Mouse (Mus musculus): ENCODE measurements around the gene Lhx3. TPM values are rescaled to one million over a fixed set of nuclear protein-coding genes. Genes with fewer than 3 reads are reported as not detected.

Lhx3 gene
- polyA plus RNA-seq, 1 experiment from 2014 or later, result not detected

DNA sequence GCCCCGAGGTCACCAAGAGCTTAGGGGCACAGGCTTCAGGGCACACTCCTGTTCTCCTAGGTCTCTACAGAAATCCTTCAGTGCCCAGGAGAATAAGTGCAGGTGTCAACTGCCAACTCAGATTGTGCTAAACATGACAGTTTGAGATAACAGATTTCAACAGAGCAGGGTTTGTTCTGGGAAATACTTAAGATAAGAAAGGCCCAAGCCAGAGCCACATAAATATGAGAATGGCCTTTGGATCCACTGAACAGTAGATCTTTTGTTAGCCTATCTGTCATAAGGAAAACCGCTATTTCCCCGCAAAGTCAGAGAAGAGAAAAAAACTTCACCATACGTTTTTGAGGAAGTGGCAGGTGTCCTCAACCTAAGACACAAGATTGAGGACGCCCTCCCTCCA, 26.2 kb upstream of the Lhx3 start:
- no peak overlapping the region for H3K27ac ChIP-seq (replicated peaks)

DNA sequence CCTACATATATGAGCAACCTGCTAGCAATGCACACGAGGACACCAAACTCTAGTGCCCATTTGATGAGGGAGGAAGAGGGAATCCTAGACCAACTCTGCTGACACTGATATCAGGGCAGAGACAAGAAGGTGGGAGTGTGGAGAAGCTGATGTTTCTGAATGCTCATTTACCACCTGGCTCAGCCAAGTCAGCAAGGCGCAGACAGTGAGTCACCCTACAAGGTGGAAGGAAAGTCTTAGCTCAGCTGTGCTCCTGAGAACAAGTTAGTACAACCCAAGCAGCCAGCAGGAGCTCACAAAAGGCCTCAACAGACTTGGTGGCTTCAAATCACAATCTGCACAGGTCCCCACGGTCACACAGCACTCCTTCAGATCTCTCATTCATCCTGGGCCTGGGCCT, 23.3 kb upstream of the Lhx3 start:
- Histone ChIP-seq H3K4me2 (no peak overlapping the region), H3K4me1 (replicated peaks) (peaks cover 29% of the 10 kb centered on the region), H3K36me3 (replicated peaks) (peaks cover 4% of the 10 kb centered on the region; the same call in 1 of the 2 replicates), H3K9ac (no peak overlapping the region), H3K4me3 (replicated peaks) (no peak overlapping the region), H3K27me3 (no peaks in the 10 kb centered on the region), H3K9me3 (replicated peaks) (no peaks in the 10 kb centered on the region), H3K27ac (replicated peaks) (no peak overlapping the region)
- 59% methylated on average over 3 of the region's 3 CpGs for WGBS (ENCODE audit: insufficient replicate concordance)
- no peak for ATAC-seq (ENCODE audit: insufficient read depth)

More for the DNA sequence above, 26.2 kb upstream of the Lhx3 start:
- ATAC-seq (ENCODE audit: insufficient read depth), result no peak
- Histone ChIP-seq H3K4me3 (replicated peaks) (no peak overlapping the region), H3K4me1 (replicated peaks) (peaks cover 44% of the 10 kb centered on the region), H3K27me3 (no peaks in the 10 kb centered on the region), H3K9me3 (replicated peaks) (no peaks in the 10 kb centered on the region), H3K9ac (no peak overlapping the region), H3K4me2 (no peak overlapping the region), H3K36me3 (replicated peaks) (no peaks in the 10 kb centered on the region)
- 39% methylated on average over 5 of the region's 5 CpGs for WGBS (ENCODE audit: insufficient replicate concordance)

DNA sequence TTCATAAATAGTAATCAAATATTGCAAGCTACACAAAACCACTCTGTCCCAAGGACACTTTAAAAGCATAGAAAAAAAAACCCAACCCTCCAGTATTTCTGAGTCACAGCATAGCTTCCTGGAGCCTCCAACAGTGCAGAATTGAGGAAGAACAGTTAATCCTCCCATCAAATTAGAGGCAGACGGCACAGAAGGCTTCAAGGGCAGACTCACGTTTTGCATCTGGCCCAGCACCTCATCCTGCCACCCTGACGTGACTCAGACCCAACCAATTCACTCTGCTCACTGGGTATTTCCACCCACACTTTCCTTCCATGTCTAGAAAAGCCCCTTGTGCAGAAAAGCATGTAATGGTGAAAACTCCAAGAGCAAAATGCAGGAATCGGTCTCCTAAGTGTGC, 22.2 kb upstream of the Lhx3 start:
- H3K27ac ChIP-seq (replicated peaks), result no peak overlapping the region
- H3K9me3 ChIP-seq (replicated peaks), result no peaks in the 10 kb centered on the region
- no peak overlapping the region for H3K4me2 ChIP-seq
- no peak for ATAC-seq (ENCODE audit: insufficient read depth)
- H3K4me1 ChIP-seq (replicated peaks), result peaks cover 20% of the 10 kb centered on the region
- H3K9ac ChIP-seq, result no peak overlapping the region
- no peak overlapping the region for H3K4me3 ChIP-seq (replicated peaks)
- WGBS (ENCODE audit: insufficient replicate concordance), result 50% methylated on average over 4 of the region's 4 CpGs
- H3K36me3 ChIP-seq (replicated peaks), result peaks cover 8% of the 10 kb centered on the region; the same call in 1 of the 2 replicates
- no peaks in the 10 kb centered on the region for H3K27me3 ChIP-seq

DNA sequence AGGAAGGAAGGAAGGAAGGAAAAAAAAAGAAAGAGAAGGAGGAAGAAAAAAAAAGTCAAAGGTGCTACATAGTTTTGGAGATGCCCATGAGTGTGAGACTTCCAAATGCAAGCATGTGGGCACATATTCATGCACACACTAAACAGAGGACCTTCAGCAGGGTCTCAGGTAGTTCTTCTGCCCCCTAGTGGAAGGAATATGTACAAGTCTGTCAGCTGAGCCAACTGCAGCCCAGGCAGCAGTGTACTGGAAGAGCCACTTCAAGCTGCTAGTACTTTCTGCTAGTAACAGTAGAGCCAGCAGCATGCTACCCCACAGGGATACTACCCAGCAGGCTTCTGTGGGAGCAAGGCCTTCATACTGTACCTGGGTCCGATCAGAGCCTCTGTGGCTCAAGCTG, 19.7 kb upstream of the Lhx3 start:
- no peak for ATAC-seq (ENCODE audit: insufficient read depth)
- 66% methylated on average over 1 of the region's 1 CpGs for WGBS (ENCODE audit: insufficient replicate concordance)

DNA sequence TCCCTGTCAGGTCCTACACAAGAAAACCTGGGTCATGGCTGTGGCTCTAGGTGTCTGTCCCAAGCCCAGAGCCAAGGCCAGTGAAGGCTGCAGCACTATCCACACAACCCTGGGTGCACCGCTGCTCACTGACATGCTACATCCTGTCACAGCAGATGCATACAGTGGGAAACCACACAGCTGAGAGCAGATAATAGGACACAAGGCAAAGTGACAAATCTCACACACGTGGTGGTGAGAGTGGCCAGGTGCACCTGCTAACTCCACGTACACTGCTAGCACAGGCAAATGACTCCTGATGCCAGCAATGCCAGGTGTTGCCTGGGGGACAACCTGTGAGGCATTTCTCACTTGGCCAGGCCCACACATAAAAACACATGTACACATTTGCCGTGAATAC, 17.2 kb upstream of the Lhx3 start:
- WGBS (ENCODE audit: insufficient replicate concordance), result 63% methylated on average over 4 of the region's 4 CpGs
- H3K27me3 ChIP-seq, result no peaks in the 10 kb centered on the region
- no peak overlapping the region for H3K4me3 ChIP-seq (replicated peaks)
- H3K36me3 ChIP-seq (replicated peaks), result peaks cover 29% of the 10 kb centered on the region; the same call in 1 of the 2 replicates
- no peak overlapping the region for H3K4me2 ChIP-seq
- no peak overlapping the region for H3K27ac ChIP-seq (replicated peaks)
- H3K4me1 ChIP-seq (replicated peaks), result no peaks in the 10 kb centered on the region
- no peaks in the 10 kb centered on the region for H3K9me3 ChIP-seq (replicated peaks)
- no peak for ATAC-seq (ENCODE audit: insufficient read depth)
- no peak overlapping the region for H3K9ac ChIP-seq

More for the DNA sequence above, 19.7 kb upstream of the Lhx3 start:
- H3K9ac ChIP-seq, result no peak overlapping the region
- H3K27ac ChIP-seq (replicated peaks), result no peak overlapping the region
- H3K27me3 ChIP-seq, result no peaks in the 10 kb centered on the region
- no peak overlapping the region for H3K4me2 ChIP-seq
- H3K36me3 ChIP-seq (replicated peaks), result peaks cover 9% of the 10 kb centered on the region; the same call in 1 of the 2 replicates
- H3K4me1 ChIP-seq (replicated peaks), result no peaks in the 10 kb centered on the region
- no peak overlapping the region for H3K4me3 ChIP-seq (replicated peaks)
- H3K9me3 ChIP-seq (replicated peaks), result no peaks in the 10 kb centered on the region

DNA sequence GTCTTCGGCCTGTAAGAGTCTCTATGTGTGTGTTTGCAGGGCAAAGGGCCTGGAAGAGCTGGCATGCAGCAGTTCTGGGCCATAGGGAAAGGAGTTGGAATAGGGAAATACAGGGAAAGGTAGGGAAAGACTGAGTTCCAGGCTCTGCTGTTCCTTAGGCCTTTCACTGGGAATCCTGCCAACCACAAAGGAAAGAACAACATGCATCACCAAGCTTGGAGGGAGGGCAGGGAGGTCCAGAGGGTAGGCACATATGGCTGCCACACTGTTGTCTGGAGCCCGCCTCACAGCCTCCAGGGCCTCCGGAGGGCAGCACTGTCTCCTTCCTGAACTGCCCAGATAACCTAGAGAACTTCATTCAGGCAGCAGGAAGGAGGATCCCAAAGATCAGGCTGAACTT, 15.9 kb upstream of the Lhx3 start:
- H3K9me3 ChIP-seq (replicated peaks), result no peaks in the 10 kb centered on the region
- no peak overlapping the region for H3K4me2 ChIP-seq
- 69% methylated on average over 3 of the region's 3 CpGs for WGBS (ENCODE audit: insufficient replicate concordance)
- no peak overlapping the region for H3K9ac ChIP-seq
- no peaks in the 10 kb centered on the region for H3K4me1 ChIP-seq (replicated peaks)
- H3K36me3 ChIP-seq (replicated peaks), result peaks cover 29% of the 10 kb centered on the region; the same call in 1 of the 2 replicates
- no peak for ATAC-seq (ENCODE audit: insufficient read depth)
- no peaks in the 10 kb centered on the region for H3K27me3 ChIP-seq
- no peak overlapping the region for H3K27ac ChIP-seq (replicated peaks)
- no peak overlapping the region for H3K4me3 ChIP-seq (replicated peaks)

DNA sequence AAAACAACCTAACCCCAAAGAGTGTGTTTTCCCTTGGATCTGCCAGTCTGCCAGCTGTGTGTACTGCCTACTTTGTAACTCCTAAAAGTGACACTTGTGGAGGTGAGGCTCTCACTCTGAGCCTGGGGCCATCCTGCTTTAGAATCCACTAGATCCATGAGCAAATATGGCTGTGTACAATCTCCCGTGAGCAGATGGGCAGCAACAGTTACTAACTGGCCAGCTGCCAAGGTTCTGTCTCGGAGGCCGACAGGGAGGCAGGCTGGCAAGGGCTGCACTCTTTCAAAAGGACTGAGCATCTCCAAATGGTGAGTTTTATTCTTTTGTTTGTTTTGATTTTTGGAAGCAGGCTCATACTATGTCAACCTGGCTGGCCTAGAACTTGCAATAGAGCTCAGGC, 6.4 kb upstream of the Lhx3 start:
- 54% methylated on average over 3 of the region's 3 CpGs for WGBS (ENCODE audit: insufficient replicate concordance)

DNA sequence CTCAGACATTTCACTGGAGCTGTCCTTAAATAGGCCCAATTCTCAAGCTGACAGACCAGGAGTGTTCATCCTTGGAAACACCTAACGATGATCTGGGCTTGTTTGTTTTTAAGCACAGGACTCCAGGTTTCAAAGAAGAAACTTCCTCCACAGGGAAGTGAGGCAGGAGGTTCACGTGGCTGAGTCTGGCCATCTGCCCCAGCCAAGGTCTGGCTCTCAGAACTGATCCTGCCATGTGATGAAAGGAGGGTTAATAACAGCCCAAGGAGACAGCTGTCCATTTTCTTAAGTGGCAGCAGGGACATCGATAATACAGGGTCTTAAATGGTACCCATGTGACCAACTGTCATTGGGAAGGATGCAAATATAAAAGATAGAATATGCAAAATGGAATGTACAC, 1.5 kb upstream of the Lhx3 start:
- no peak overlapping the region for H3K27ac ChIP-seq (replicated peaks)
- H3K4me3 ChIP-seq (replicated peaks), result no peak overlapping the region
- H3K36me3 ChIP-seq (replicated peaks), result peaks cover 35% of the 10 kb centered on the region
- no peak overlapping the region for H3K9ac ChIP-seq
- no peaks in the 10 kb centered on the region for H3K9me3 ChIP-seq (replicated peaks)
- WGBS (ENCODE audit: insufficient replicate concordance), result 70% methylated on average over 3 of the region's 3 CpGs
- no peak overlapping the region for H3K4me2 ChIP-seq
- ATAC-seq (ENCODE audit: insufficient read depth), result no peak
- H3K4me1 ChIP-seq (replicated peaks), result peaks cover 9% of the 10 kb centered on the region
- peaks cover 36% of the 10 kb centered on the region for H3K27me3 ChIP-seq

More for the DNA sequence above, 6.4 kb upstream of the Lhx3 start:
- no peak for ATAC-seq (ENCODE audit: insufficient read depth)
- H3K4me3 ChIP-seq (replicated peaks), result no peak overlapping the region
- peaks cover 45% of the 10 kb centered on the region for H3K36me3 ChIP-seq (replicated peaks)
- no peaks in the 10 kb centered on the region for H3K27me3 ChIP-seq
- 0 out of 2 replicates have a peak, but pooled peaks cover 3% of the 10 kb centered on the region for H3K4me1 ChIP-seq (replicated peaks)
- H3K27ac ChIP-seq (replicated peaks), result no peak overlapping the region
- no peak overlapping the region for H3K9ac ChIP-seq
- H3K9me3 ChIP-seq (replicated peaks), result no peaks in the 10 kb centered on the region
- H3K4me2 ChIP-seq, result no peak overlapping the region

DNA sequence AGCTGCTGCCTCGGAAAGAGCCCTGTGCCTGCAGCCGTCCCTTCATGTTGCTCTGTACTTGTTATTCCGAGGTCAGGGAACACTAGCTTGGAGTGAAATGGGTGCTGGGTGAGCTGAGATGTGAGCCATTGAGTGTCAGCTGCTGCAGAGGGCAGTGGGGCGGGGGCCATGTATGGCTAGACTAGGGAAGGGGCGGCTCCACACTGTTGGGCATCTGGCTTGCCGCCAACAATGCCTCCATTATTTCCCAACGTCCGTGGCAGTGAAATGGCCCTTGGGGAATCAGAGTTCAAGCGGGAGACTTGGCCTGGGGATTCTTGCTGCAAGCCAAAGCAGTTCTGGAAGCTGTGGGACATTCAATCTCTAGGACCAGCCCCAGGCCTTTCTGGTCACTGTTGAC, 530 bp downstream of the Lhx3 start:
- Histone ChIP-seq H3K4me2 (no peak overlapping the region), H3K9me3 (replicated peaks) (no peaks in the 10 kb centered on the region), H3K36me3 (replicated peaks) (peaks cover 28% of the 10 kb centered on the region), H3K4me3 (replicated peaks) (no peak overlapping the region), H3K4me1 (replicated peaks) (peaks cover 7% of the 10 kb centered on the region), H3K27me3 (peaks cover 56% of the 10 kb centered on the region), H3K9ac (no peak overlapping the region), H3K27ac (replicated peaks) (no peak overlapping the region)
- ATAC-seq (ENCODE audit: insufficient read depth), result no peak
- 11% methylated on average over 9 of the region's 9 CpGs for WGBS (ENCODE audit: insufficient replicate concordance)

DNA sequence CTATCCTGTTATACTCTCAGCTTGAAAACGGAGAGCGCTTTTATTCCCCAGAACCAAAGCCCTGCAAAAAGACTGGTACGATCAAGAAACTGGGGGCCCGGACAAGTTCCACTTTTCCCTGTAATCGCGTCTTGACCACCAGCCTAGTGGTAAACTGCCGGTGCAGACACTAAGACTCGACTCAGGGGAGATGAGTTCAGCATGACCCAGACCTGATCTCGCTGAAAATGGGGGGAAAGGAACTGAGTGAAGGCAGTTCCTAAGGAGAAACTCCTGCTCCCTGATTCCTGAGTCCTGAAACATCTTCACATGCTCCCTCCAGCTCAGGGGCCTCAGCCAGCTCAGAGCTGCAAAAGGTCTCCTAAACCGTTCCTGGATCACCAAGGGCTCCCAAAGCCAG, 2.3 kb downstream of the Lhx3 start:
- no peak overlapping the region for H3K4me2 ChIP-seq
- H3K9ac ChIP-seq, result no peak overlapping the region
- peaks cover 74% of the 10 kb centered on the region for H3K27me3 ChIP-seq
- WGBS (ENCODE audit: insufficient replicate concordance), result 13% methylated on average over 10 of the region's 10 CpGs
- H3K27ac ChIP-seq (replicated peaks), result no peak overlapping the region
- H3K9me3 ChIP-seq (replicated peaks), result no peaks in the 10 kb centered on the region
- ATAC-seq (ENCODE audit: insufficient read depth), result no peak
- peaks cover 10% of the 10 kb centered on the region for H3K36me3 ChIP-seq (replicated peaks)
- peaks cover 7% of the 10 kb centered on the region for H3K4me1 ChIP-seq (replicated peaks)
- H3K4me3 ChIP-seq (replicated peaks), result no peak overlapping the region

DNA sequence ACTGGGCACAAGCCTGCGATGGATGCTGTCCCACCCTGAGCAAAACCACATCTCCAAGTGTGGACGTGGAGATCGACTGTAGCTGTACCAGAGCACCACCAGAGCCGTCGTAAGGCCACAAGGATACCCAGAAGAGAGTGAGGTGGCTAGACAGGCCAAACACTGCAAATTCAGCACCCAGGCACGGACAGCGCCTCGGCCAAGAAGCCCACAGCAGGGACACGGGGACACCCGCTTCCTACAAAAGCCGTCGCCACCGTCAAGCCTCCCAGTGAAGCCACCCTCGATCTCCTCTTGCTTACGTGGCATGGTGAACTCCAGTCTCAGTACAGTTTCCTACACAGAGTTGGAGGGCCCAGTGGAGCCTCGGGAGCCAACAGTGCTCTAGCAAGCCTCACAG, 3.0 kb downstream of the Lhx3 start:
- WGBS (ENCODE audit: insufficient replicate concordance), result under 1% methylated on average over 16 of the region's 16 CpGs

DNA sequence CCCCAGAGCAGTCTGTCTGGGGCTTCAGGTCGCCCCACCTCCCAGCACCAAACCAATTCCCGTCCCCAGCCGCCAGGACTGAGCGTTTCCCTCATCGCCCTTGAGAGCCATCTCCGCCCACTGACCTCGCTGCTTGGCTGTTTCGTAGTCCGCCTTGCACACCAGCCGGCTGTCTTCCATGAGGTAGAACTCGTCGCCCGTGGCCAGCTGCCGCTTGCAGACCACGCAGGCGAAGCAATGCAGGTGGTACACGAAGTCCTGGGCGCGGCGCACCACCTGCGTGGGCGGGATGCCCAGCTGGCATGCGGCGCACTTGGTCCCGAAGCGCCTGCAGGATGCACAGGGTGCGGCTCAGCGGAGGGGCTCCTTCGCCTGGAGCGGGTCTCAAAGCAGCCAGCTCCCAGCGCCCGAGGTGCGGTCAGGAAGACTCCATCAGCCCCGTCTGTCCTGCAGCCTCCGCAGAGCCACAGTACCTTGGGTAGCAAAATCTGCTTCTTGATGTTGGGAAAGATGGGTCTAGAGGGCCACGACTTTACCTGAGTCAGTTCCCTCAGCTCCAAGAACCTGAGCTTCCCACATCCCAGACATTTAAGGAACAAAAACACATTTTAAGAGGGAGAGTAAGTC, 5.1 kb downstream of the Lhx3 start:
- ATAC-seq (ENCODE audit: insufficient read depth), result no peak
- Histone ChIP-seq H3K9ac (no peak overlapping the region), H3K36me3 (replicated peaks) (no peaks in the 10 kb centered on the region), H3K4me1 (replicated peaks) (no peaks in the 10 kb centered on the region), H3K4me3 (replicated peaks) (no peak overlapping the region), H3K27ac (replicated peaks) (no peak overlapping the region), H3K27me3 (peaks cover 100% of the 10 kb centered on the region), H3K9me3 (replicated peaks) (no peaks in the 10 kb centered on the region), H3K4me2 (no peak overlapping the region)
- 4% methylated on average over 36 of the region's 36 CpGs for WGBS (ENCODE audit: insufficient replicate concordance)

More for the DNA sequence above, 3.0 kb downstream of the Lhx3 start:
- H3K27ac ChIP-seq (replicated peaks), result no peak overlapping the region
- no peak for ATAC-seq (ENCODE audit: insufficient read depth)
- H3K9ac ChIP-seq, result no peak overlapping the region
- peaks cover 7% of the 10 kb centered on the region for H3K4me1 ChIP-seq (replicated peaks)
- H3K9me3 ChIP-seq (replicated peaks), result no peaks in the 10 kb centered on the region
- no peak overlapping the region for H3K4me3 ChIP-seq (replicated peaks)
- H3K36me3 ChIP-seq (replicated peaks), result peaks cover 3% of the 10 kb centered on the region
- H3K4me2 ChIP-seq, result no peak overlapping the region
- peaks cover 80% of the 10 kb centered on the region for H3K27me3 ChIP-seq

Data from liver, embryonic 15.5 days (tissue).